Mouse (Mus musculus) left cerebral cortex, postnatal 25 days (tissue): ENCODE data around the gene Ap3d1. TPM values are rescaled to one million over a fixed set of nuclear protein-coding genes. Genes with fewer than 3 reads are reported as not detected.
A peak's percentile ranks its signal among the peaks of the same experiment; 100 is the strongest.

Source experiments
- DNase-seq, 2 experiments: peaks; one replicate each; pipeline ENCODE4 v3.0.0; 2022; ENCODE audit warnings: low spot score in 2 of 2, mixed read lengths in 1 of 2
- intact Hi-C: fragments of 180-260 bp; cut with DNase I; formaldehyde crosslinking; loops from one replicate; pipeline ENCODE4 v1.15.1; 2025
- total RNA-seq, 2 experiments: library from RNA; stranded (reverse); gene quantifications; 2 replicates each; pipeline ENCODE4 v1.2.3; 2021

The Ap3d1 gene
- total RNA-seq, 2 experiments from 2014 or later = 142 to 145 TPM

GRCm38 (mm10) chr10:80675405-80676197 is 66.5 kb downstream of the Ap3d1 start:
- peak; percentile 34 for DNase-seq

GRCm38 (mm10) chr10:80674851-80675404 is 67.1 kb downstream of the Ap3d1 start:
- intact Hi-C loops = loop anchor here (2.0 to 5.0 kb wide), 2 partner anchors 18 to 88 kb away; partner anchors contain the start of gene Btbd2
- no peak for DNase-seq

More at GRCm38 (mm10) chr10:80675405-80676197, 66.5 kb downstream of the Ap3d1 start:
- intact Hi-C loops = loop anchor here (1.0 to 5.0 kb wide), 4 partner anchors 19 to 88 kb away; partner anchors contain the start of genes Btbd2 and Izumo4

GRCm38 (mm10) chr10:80674161-80674711 is 67.8 kb downstream of the Ap3d1 start:
- intact Hi-C loops = loop anchor here (2.0 kb wide), 1 partner anchor 17 kb away; the partner anchor contains the start of gene Btbd2
- no peak for DNase-seq

GRCm38 (mm10) chr10:80673690-80674089 is 68.4 kb downstream of the Ap3d1 start:
- intact Hi-C loops = loop anchor here (2.0 kb wide), 1 partner anchor 17 kb away; the partner anchor contains the start of gene Btbd2

GRCm38 (mm10) chr10:80671936-80672690 is 70.0 kb downstream of the Ap3d1 start:
- intact Hi-C loops = no loop called here
- DNase-seq = no peak

More at GRCm38 (mm10) chr10:80673690-80674089, 68.4 kb downstream of the Ap3d1 start:
- DNase-seq = no peak

GRCm38 (mm10) chr10:80671251-80671650 is 70.8 kb downstream of the Ap3d1 start:
- no peak for DNase-seq
- intact Hi-C loops = no loop called here

GRCm38 (mm10) chr10:80670531-80670930 is 71.5 kb downstream of the Ap3d1 start:
- no peak for DNase-seq
- intact Hi-C loops = no loop called here

- intact Hi-C loops = no loop called here
- no peak for DNase-seq
These were observed 72.2 kb downstream of the Ap3d1 start for GRCm38 (mm10) chr10:80669737-80670485.

- DNase-seq = no peak
- intact Hi-C loops = no loop called here
These were observed 73.0 kb downstream of the Ap3d1 start for GRCm38 (mm10) chr10:80669018-80669417.

- DNase-seq = no peak
- intact Hi-C loops = no loop called here
These were observed 73.5 kb downstream of the Ap3d1 start for GRCm38 (mm10) chr10:80668614-80669013.

GRCm38 (mm10) chr10:80666837-80667412 is 75.1 kb downstream of the Ap3d1 start:
- DNase-seq = no peak
- intact Hi-C loops = no loop called here

GRCm38 (mm10) chr10:80665981-80666733 is 75.9 kb downstream of the Ap3d1 start:
- intact Hi-C loops = no loop called here
- no peak for DNase-seq

GRCm38 (mm10) chr10:80665459-80665858 is 76.6 kb downstream of the Ap3d1 start:
- no peak for DNase-seq
- intact Hi-C loops = no loop called here

- no peak for DNase-seq
- intact Hi-C loops = no loop called here
These were observed 77.1 kb downstream of the Ap3d1 start for GRCm38 (mm10) chr10:80665016-80665380.

- DNase-seq = peak in 1 of 2 experiments; percentile 46
- intact Hi-C loops = no loop called here
These were observed 77.7 kb downstream of the Ap3d1 start for GRCm38 (mm10) chr10:80664197-80665015.

- no peak for DNase-seq
- intact Hi-C loops = no loop called here
These were observed 78.4 kb downstream of the Ap3d1 start for GRCm38 (mm10) chr10:80663485-80664196.

- DNase-seq = no peak
- intact Hi-C loops = no loop called here
These were observed 80.9 kb downstream of the Ap3d1 start for GRCm38 (mm10) chr10:80661149-80661548.
